Mouse (Mus musculus) cerebellum, adult 2 months (tissue): ENCODE data around the gene Ppt2. TPM values are rescaled to one million over a fixed set of nuclear protein-coding genes. Genes with fewer than 3 reads are reported as not detected.

Experiments used
- DNase-seq, 2 experiments: peaks; one replicate each; pipeline ENCODE4 v3.0.0; 2021
- H3K27ac ChIP-seq: fragments of 200-500 bp; 2 replicates; pipeline ENCODE4 v1.5.1; 2012; ENCODE audit warnings: low read length, control low read depth, inconsistent platforms; ENCODE audit not compliant: insufficient read depth
- H3K27me3 ChIP-seq: fragments of 200-500 bp; 2 replicates; pipeline ENCODE4 v1.6.1; 2012; ENCODE audit warnings: inconsistent platforms, mild to moderate bottlenecking, low read length, moderate library complexity; ENCODE audit not compliant: control insufficient read depth, insufficient read depth
- H3K4me1 ChIP-seq: fragments of 200-500 bp; 2 replicates; pipeline ENCODE4 v1.6.1; 2011; ENCODE audit warnings: low read length; ENCODE audit not compliant: control insufficient read depth, insufficient read depth
- H3K4me3 ChIP-seq: fragments of 200-500 bp; replicated peaks from 2 replicates; pipeline ENCODE3; 2011; ENCODE audit warnings: mild to moderate bottlenecking, low read depth, low read length, control low read depth; ENCODE audit not compliant: insufficient read depth
- CTCF ChIP-seq: fragments of 200-500 bp; IDR thresholded peaks from 2 replicates; pipeline ENCODE4 v1.5.1; 2011; ENCODE audit warnings: low read depth, mild to moderate bottlenecking, control low read depth, low read length, moderate library complexity, borderline replicate concordance; ENCODE audit not compliant: insufficient read depth
- POLR2A ChIP-seq: fragments of 200-500 bp; IDR thresholded peaks from 2 replicates; pipeline ENCODE4 v1.6.1; 2011; ENCODE audit warnings: low read length, control low read depth, borderline replicate concordance; ENCODE audit not compliant: insufficient read depth
- WGBS: fragments of 180-500 bp; shearing (Covaris S2); methylation state at CpG from one replicate; pipeline ENCODE4 v1.1.7; 2018; 5-methylcytosine and 5-hydroxymethylcytosine counted together
- polyA plus RNA-seq: library from polyadenylated mRNA; depleted of rRNA; stranded (reverse); fragments of >200 nt; gene quantifications from 2 replicates; pipeline ENCODE4 v1.2.3, GENCODE M21; 2012; rRNA removed

Gene Ppt2
- polyA plus RNA-seq, result 57.3 and 66.9 TPM in 2 replicates

DNA sequence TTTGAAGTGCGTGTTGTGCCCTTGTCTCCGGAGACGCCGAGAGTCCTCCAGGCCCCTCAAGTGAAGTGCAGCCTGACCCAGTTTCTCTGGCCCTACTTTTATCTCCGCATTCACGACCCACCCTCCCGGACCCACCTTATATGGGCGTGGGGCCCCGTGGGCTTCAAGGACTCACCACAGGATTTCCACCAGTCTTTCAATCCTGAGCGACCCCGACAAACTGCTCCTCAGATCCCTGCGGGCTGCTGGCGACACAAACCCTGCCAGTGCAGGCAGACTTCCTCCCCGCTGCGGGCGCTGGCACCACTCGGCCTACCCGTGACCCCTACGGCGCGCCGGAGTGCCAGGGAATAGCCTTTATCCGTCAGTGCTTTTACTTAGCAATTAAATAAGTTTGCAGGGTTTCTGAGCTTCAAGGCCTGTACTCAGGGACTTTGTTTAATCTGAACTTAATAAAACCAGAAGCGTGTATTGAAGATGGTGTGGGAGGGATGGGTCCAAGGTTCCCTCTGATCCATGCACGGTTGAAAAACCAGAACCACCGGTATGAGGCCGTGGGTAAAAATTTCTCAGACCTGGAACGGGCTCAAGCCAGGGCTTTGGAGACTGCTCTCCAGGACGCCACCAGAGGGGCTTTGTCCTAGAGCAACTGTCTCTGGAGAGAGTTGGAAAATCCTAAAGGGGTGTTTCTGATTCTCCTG lies at the start of gene Ppt2:
Ppt2 (minus strand) TSS at position 568 of the 701 bp plus-strand sequence.
- H3K27me3 ChIP-seq, result no peaks in the 10 kb centered on the region
- peaks cover 10% of the 10 kb centered on the region for H3K4me1 ChIP-seq

DNA sequence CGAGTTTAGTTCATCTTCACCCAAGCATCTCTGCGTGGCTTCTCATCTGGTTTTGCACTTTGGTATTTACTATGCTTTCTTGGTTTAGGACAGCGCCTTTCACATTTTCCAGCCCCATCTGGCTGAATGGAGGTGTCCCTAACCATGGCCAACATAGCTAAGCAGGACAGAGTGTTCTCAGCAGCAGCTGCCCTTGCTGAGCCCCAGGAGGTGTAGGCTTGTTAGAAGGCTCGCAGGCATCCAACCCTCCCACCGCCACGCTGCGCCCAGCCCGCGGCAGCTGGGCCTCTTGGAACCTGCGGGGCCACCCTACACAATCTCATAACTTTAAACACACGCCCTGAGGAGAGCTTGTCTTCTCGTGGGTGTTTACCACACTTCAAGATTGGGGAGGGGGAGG lies 48.4 kb upstream of the Ppt2 start:
- TF ChIP-seq CTCF (no peak), POLR2A (no peak)
- H3K27ac ChIP-seq, result no peak overlapping the region
- no peaks in the 10 kb centered on the region for H3K4me1 ChIP-seq
- peaks cover 1% of the 10 kb centered on the region; the same call in 1 of the 2 replicates for H3K27me3 ChIP-seq
- H3K4me3 ChIP-seq, result no peak overlapping the region
- 49% methylated on average over 12 of the region's 12 CpGs for WGBS
- no peak for DNase-seq

More for the DNA sequence above, at the start of gene Ppt2:
- H3K4me3 ChIP-seq, result peak within 1 kb of the TSS; percentile 79
- peak; percentile 88 for DNase-seq
- H3K27ac ChIP-seq, result peak within 1 kb of the TSS; percentile 97
- WGBS, result under 1% methylated on average over 29 of the region's 29 CpGs
- no peak for TF ChIP-seq POLR2A
- no peak for TF ChIP-seq CTCF

DNA sequence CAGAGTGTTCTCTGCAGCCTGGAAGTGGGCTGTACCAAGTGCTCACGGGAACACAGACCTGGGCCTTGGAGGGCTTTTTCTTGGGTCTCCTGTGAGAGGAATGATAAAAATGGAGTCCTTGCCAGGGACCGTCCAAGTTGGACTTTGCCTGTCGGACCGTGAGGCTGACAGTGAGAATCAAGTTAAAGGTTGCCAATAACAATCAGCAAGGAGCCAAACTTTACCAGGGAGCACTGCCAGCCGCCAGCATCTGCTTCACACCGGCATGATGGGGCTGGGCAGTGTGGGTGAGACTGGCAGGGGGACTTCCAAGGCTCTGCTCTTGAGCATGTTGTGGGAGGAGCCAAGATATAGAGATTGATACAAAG lies 47.8 kb upstream of the Ppt2 start:
- TF ChIP-seq POLR2A, result no peak
- no peak for TF ChIP-seq CTCF
- Histone ChIP-seq H3K4me3 (no peak overlapping the region), H3K27ac (no peak overlapping the region), H3K27me3 (peaks cover 2% of the 10 kb centered on the region; the same call in 1 of the 2 replicates), H3K4me1 (no peaks in the 10 kb centered on the region; the same call in 1 of the 2 replicates)
- 17% methylated on average over 6 of the region's 6 CpGs for WGBS
- no peak for DNase-seq

- 57% methylated on average over 13 of the region's 13 CpGs for WGBS
- no peak overlapping the region for H3K4me3 ChIP-seq
- no peak for DNase-seq
- H3K27ac ChIP-seq, result no peak overlapping the region
- H3K4me1 ChIP-seq, result no peaks in the 10 kb centered on the region; the same call in 1 of the 2 replicates
- TF ChIP-seq CTCF, result no peak
- TF ChIP-seq POLR2A, result no peak
- peaks cover 2% of the 10 kb centered on the region; the same call in 1 of the 2 replicates for H3K27me3 ChIP-seq
Measured at GRCm38 (mm10) chr17:34675205-34676092, 47.1 kb upstream of the Ppt2 start.

DNA sequence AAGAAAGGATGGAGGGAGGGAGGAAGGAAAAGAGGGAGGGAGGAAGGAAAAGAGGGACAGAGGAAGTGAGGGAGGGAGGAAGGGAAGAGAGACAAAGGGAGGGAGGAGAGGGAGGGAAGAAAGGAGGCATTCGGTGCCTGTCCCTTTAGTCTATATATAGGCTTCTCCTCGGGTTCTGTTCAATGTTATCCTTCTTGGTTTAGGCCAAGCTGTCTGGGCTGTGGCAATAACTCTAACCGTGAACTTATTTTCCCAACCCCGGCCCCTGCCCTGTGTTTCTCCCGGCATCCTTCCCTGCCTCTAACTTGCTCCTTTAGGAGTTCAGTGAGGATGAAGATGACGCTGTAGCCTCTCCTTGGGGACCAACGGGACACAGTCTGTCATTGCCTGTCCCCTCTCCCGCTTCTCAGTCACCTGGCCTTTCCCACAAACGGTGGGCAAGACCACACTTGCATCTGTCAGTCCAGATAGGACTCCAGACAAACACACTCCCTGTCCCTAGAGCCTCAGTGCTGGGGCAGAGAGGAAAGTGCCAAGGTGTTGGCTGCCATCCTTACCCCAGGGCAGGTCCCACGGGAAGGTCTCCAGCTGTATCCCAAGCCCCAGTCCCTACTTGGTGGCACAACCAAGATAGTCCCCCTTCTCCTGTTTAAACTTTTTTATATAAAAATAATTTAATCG lies 46.4 kb upstream of the Ppt2 start:
- H3K27me3 ChIP-seq, result peaks cover 2% of the 10 kb centered on the region; the same call in 1 of the 2 replicates
- H3K27ac ChIP-seq, result no peak overlapping the region
- WGBS, result 45% methylated on average over 11 of the region's 11 CpGs
- no peaks in the 10 kb centered on the region; the same call in 1 of the 2 replicates for H3K4me1 ChIP-seq
- DNase-seq, result no peak
- no peak overlapping the region for H3K4me3 ChIP-seq
- TF ChIP-seq POLR2A, result no peak
- no peak for TF ChIP-seq CTCF

DNA sequence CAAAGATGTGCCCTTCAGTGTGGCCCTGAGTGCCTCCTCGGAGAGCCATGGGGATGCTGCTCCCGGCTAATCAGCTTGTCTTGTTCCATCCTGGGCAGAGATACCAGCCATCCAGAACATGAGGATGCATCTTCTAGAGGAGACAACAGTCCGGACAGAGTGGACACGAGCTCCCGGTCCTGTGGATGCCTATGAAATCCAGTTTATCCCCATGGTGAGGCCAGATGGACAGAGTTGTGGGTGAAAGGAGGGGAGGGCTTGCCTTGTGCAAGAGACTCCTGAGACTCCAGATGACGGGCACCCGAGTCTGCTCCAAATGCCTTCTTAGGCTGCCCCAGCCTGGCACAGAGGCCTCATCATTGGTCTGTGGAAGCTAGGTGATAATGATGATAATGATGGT lies 44.8 kb upstream of the Ppt2 start:
- DNase-seq, result no peak
- Histone ChIP-seq H3K27me3 (peaks cover 2% of the 10 kb centered on the region; the same call in 1 of the 2 replicates), H3K4me1 (no peaks in the 10 kb centered on the region; the same call in 1 of the 2 replicates), H3K4me3 (no peak overlapping the region), H3K27ac (no peak overlapping the region)
- WGBS, result 53% methylated on average over 7 of the region's 7 CpGs
- no peak for TF ChIP-seq CTCF

DNA sequence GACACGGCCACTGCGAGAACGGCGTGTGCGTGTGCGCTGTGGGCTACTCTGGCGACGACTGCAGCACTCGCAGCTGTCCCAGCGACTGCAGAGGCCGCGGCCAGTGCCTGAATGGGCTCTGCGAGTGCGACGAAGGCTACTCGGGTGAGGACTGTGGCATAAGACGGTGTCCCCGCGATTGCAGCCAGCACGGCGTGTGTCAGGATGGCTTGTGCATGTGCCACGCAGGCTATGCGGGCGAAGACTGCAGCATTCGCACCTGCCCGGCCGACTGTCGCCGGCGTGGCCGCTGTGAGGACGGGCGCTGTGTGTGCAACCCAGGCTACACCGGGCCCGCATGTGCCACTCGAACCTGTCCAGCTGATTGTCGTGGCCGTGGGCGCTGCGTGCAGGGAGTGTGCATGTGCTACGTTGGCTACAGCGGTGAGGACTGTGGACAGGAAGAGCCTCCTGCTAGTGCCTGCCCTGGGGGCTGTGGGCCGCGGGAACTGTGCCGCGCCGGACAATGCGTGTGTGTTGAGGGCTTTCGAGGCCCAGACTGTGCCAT lies 44.0 kb upstream of the Ppt2 start:
- TF ChIP-seq CTCF (no peak), POLR2A (no peak)
- H3K27ac ChIP-seq, result no peak overlapping the region
- 28% methylated on average over 49 of the region's 49 CpGs for WGBS
- H3K4me3 ChIP-seq, result no peak overlapping the region
- H3K4me1 ChIP-seq, result no peaks in the 10 kb centered on the region; the same call in 1 of the 2 replicates
- H3K27me3 ChIP-seq, result peaks cover 2% of the 10 kb centered on the region; the same call in 1 of the 2 replicates
- DNase-seq, result no peak
